Mouse (Mus musculus) spleen, adult 2 months (tissue): Measurements from ENCODE around the gene Ddx6.

Experiments used
- CTCF ChIP-seq: fragments of 200-500 bp; IDR thresholded peaks from 2 replicates; pipeline ENCODE4 v1.5.1; 2011; ENCODE audit warnings: mild to moderate bottlenecking, inconsistent platforms; ENCODE audit not compliant: insufficient read depth, insufficient read length, insufficient replicate concordance; ENCODE audit errors: extremely low read depth
- POLR2A ChIP-seq: fragments of 200-500 bp; IDR thresholded peaks from 2 replicates; pipeline ENCODE4 v1.6.1; 2011; ENCODE audit warnings: low read depth, low read length, inconsistent platforms

- no peak; the same call in 1 of the 2 replicates for TF ChIP-seq POLR2A
- TF ChIP-seq CTCF: no peak
These were observed 999 bp downstream of the Ddx6 start for GRCm38 (mm10) chr9:44605616-44606165.
